Mouse (Mus musculus): ENCODE measurements at regions not wholly inside any gene's neighbourhood (a gene's known extent, or its start where the extent isn't known, plus 50 kb on each side); places are given as distances from the start of the nearest gene placed in this dataset.

GRCm38 (mm10) chr1:35971435-35972189 is 96.6 kb upstream of the Hs6st1 start:
- DNase-seq (ENCODE audit: low spot score in 2 of 2): no peak

- DNase-seq (ENCODE audit: low spot score in 2 of 2): no peak
These were observed 96.0 kb upstream of the Hs6st1 start for GRCm38 (mm10) chr1:35972190-35972584.

- DNase-seq (ENCODE audit: low spot score in 2 of 2): no peak
These were observed 94.8 kb upstream of the Hs6st1 start for GRCm38 (mm10) chr1:35973386-35973785.

- no peak for DNase-seq (ENCODE audit: low spot score in 2 of 2)
These were observed 92.5 kb upstream of the Hs6st1 start for GRCm38 (mm10) chr1:35975611-35976208.

GRCm38 (mm10) chr1:35976528-35976927 is 91.7 kb upstream of the Hs6st1 start:
- DNase-seq (ENCODE audit: low spot score in 2 of 2): no peak

- DNase-seq (ENCODE audit: low spot score in 2 of 2): no peak
These were observed 90.1 kb upstream of the Hs6st1 start for GRCm38 (mm10) chr1:35978116-35978515.

GRCm38 (mm10) chr1:35978766-35979165 is 89.4 kb upstream of the Hs6st1 start:
- DNase-seq (ENCODE audit: low spot score in 2 of 2): no peak

- no peak for DNase-seq (ENCODE audit: low spot score in 2 of 2)
These were observed 87.0 kb upstream of the Hs6st1 start for GRCm38 (mm10) chr1:35981226-35981625.

GRCm38 (mm10) chr1:35983361-35983760 is 84.8 kb upstream of the Hs6st1 start:
- no peak for DNase-seq (ENCODE audit: low spot score in 2 of 2)

- DNase-seq (ENCODE audit: low spot score in 2 of 2): no peak
These were observed 82.9 kb upstream of the Hs6st1 start for GRCm38 (mm10) chr1:35985318-35985717.

- no peak for DNase-seq (ENCODE audit: low spot score in 2 of 2)
These were observed 81.5 kb upstream of the Hs6st1 start for GRCm38 (mm10) chr1:35986666-35987065.

- DNase-seq (ENCODE audit: low spot score in 2 of 2): no peak
These were observed 75.8 kb upstream of the Hs6st1 start for GRCm38 (mm10) chr1:35992227-35992909.

- DNase-seq (ENCODE audit: low spot score in 2 of 2): no peak
These were observed 75.3 kb upstream of the Hs6st1 start for GRCm38 (mm10) chr1:35992937-35993336.

GRCm38 (mm10) chr1:35995691-35996090 is 72.5 kb upstream of the Hs6st1 start:
- no peak for DNase-seq (ENCODE audit: low spot score in 2 of 2)

- no peak for DNase-seq (ENCODE audit: low spot score in 2 of 2)
These were observed 66.9 kb upstream of the Hs6st1 start for GRCm38 (mm10) chr1:36001319-36001718.

- no peak for DNase-seq (ENCODE audit: low spot score in 2 of 2)
These were observed 66.4 kb upstream of the Hs6st1 start for GRCm38 (mm10) chr1:36001821-36002220.

- DNase-seq (ENCODE audit: low spot score in 2 of 2): no peak
These were observed 64.6 kb upstream of the Hs6st1 start for GRCm38 (mm10) chr1:36003592-36003991.

- no peak for DNase-seq (ENCODE audit: low spot score in 2 of 2)
These were observed 59.6 kb upstream of the Hs6st1 start for GRCm38 (mm10) chr1:36008598-36008997.

GRCm38 (mm10) chr1:36009010-36009619 is 59.1 kb upstream of the Hs6st1 start:
- no peak for DNase-seq (ENCODE audit: low spot score in 2 of 2)

GRCm38 (mm10) chr1:36010151-36010550 is 58.0 kb upstream of the Hs6st1 start:
- no peak for DNase-seq (ENCODE audit: low spot score in 2 of 2)

- DNase-seq (ENCODE audit: low spot score in 2 of 2): no peak
These were observed 57.4 kb upstream of the Hs6st1 start for GRCm38 (mm10) chr1:36010834-36011233.

- no peak for DNase-seq (ENCODE audit: low spot score in 2 of 2)
These were observed 56.0 kb upstream of the Hs6st1 start for GRCm38 (mm10) chr1:36012081-36012765.
